Mouse (Mus musculus) lung, adult 2 months (tissue): Measurements from ENCODE around the gene Bbx.

Experiments used
- CTCF ChIP-seq: fragments of 200-500 bp; IDR thresholded peaks from 2 replicates; pipeline ENCODE4 v1.5.1; 2011; ENCODE audit warnings: mild to moderate bottlenecking, low read length, control low read depth; ENCODE audit not compliant: insufficient read depth
- POLR2A ChIP-seq: fragments of 200-500 bp; IDR thresholded peaks from 2 replicates; pipeline ENCODE4 v1.6.1; 2011; ENCODE audit warnings: low read depth, mild to moderate bottlenecking, control low read depth, low read length, borderline replicate concordance; ENCODE audit errors: extremely low read depth

- TF ChIP-seq CTCF (no peak), POLR2A (no peak)
Measured at GRCm38 (mm10) chr16:50289764-50290163, 142.4 kb downstream of the Bbx start.
